Mouse (Mus musculus): ENCODE results near the gene Adamts4.

The Adamts4 gene

DNA sequence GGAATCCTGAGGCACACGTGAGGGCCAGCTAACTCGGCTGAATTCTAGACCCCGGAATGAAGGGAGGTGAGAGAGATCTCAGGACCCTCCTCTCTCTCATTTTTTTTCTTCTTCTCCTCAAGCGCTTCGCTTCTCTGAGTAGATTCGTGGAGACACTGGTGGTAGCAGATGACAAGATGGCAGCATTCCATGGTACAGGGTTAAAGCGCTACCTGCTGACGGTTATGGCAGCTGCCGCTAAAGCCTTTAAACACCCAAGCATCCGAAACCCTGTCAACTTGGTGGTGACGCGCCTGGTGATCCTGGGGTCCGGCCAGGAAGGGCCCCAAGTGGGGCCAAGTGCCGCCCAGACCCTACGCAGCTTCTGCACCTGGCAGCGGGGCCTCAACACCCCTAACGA, 2.2 kb downstream of the Adamts4 start:
- in situ Hi-C loops (cut with MboI, MseI) = no loop called here

DNA sequence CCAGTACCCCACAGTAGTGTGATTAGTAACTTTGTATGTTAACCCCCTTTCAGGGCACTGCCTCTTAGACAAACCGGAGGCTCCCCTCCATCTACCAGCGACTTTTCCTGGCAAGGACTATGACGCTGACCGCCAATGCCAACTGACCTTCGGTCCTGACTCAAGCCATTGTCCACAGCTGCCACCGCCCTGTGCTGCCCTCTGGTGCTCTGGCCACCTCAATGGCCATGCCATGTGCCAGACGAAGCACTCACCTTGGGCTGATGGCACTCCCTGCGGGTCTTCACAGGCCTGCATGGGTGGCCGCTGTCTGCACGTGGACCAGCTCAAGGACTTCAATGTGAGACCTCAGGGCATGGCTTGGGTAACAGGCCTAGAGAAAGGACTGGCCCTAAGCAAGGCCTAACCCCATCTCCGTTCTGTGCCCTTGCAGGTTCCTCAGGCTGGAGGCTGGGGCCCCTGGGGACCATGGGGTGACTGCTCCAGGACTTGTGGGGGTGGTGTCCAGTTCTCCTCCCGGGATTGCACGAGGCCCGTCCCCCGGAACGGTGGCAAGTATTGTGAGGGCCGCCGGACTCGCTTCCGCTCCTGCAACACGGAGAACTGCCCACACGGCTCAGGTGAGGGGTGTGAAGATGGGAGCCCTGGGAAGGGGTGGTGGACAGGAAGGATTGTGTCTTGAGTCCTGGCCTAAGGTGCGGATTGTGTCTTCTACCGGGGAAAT, 6.0 kb downstream of the Adamts4 start:
- in situ Hi-C loops (cut with MboI, MseI) = no loop called here

- in situ Hi-C loops (cut with MboI, MseI) = no loop called here
Observed at GRCm38 (mm10) chr1:171256937-171257548, 6.8 kb downstream of the Adamts4 start.

DNA sequence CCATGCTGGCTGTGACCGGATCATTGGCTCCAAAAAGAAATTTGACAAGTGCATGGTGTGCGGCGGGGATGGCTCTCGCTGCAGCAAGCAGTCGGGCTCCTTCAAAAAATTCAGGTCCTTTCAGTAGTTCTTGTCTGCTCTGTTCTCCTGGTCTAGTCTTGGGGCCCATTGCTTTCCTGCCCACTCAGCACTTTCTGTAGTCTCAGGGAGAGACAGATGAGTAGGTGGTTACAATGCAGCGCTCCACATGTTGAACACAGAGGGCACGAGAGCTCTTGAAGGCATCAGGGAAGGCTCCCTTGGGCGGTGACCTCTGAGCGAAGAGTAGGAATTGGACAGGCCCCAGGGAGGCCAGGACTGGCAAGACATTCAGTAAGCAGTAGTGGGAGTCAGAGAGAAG, 7.6 kb downstream of the Adamts4 start:
- in situ Hi-C loops (cut with MboI, MseI) = no loop called here

GRCm38 (mm10) chr1:171258921-171259320, 8.7 kb downstream of the Adamts4 start:
- in situ Hi-C loops (cut with MboI, MseI) = no loop called here

DNA sequence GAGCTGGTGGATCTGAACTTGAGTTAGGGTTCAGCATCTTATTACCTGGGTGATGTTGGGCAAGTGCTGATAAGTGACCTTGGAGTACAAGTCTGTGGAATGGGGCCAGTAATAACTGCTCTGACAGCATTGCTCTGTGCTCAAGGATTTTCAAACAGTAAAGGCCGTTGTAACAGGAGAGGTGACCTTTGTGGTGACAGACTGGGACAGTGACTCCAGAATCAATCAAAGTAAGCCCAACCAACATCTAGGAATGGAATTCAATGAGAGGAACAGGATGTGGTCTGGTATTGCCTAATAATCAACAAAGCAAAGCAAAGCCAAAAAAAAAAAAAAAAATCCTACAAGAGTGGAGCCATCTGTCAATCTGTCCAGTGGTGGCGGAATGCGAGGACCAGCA, 10.1 kb downstream of the Adamts4 start:
- in situ Hi-C loops (cut with MboI, MseI) = no loop called here

GRCm38 (mm10) chr1:171262594-171263130, 12.4 kb downstream of the Adamts4 start:
- in situ Hi-C loops (cut with MboI, MseI) = no loop called here

DNA sequence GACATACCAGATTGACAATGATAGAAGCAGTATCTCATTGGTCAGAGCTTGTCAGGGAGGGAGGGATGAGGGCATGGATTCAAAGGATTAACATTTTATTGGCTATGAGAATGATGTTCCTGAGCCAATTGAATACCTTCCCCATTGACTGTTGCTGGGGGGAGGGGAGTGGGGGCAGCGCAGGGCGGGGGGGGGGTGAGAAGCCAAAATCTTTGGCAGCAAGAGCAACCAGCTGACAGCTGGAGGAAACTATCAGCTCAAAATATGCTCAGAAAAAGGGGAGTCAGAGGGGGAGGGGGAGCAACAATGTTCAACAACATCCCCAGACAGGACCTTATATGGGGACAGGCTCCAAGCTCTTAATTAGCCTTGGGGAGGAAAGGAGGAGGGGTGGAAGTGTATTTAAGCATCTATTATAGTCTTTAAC, 13.0 kb downstream of the Adamts4 start:
- in situ Hi-C loops (cut with MboI, MseI) = no loop called here

DNA sequence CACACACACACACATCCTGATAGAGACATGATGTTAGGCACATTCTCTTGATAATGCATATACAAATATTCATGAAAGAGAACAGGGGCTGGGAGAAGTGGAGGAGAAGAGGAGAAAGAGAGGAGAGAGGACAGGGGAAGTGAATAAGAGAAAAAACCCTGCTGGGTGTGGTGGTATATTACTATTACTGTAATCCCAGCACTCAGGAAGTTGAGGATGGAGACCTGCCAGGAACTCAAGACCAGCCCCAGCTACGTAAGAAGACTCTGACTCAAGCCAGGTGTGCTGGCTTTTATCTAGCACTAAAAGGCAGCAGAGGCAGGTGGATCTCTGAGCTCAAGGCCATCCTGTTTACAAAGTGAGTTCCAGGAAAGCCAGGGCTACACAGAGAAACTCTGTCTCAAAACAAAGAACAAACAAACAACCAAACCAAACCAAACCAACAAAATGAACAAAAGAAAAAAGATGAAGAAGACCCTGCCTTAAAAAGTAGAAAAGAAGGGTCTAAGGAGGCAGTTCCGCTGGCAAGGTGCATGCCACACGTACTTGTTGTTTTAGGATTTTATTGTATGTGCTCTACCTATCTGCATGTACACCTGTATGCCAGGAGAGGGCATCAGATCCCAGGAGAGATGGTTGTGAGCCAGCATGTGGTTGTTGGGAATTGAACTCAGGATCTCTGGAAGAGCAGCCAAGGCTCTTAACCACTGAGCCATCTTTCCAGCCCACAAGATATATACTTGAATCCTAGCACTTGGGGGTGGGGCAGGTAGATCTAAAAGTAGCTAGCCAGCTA, 13.6 kb downstream of the Adamts4 start:
- in situ Hi-C loops (cut with MboI, MseI) = no loop called here

GRCm38 (mm10) chr1:171265971-171266744, 15.9 kb downstream of the Adamts4 start:
- in situ Hi-C loops (cut with MboI, MseI) = no loop called here

- in situ Hi-C loops (cut with MboI, MseI) = no loop called here
Observed at GRCm38 (mm10) chr1:171268341-171268740, 18.1 kb downstream of the Adamts4 start.

- in situ Hi-C loops (cut with MboI, MseI) = no loop called here
Observed at GRCm38 (mm10) chr1:171269848-171270572, 19.8 kb downstream of the Adamts4 start, which contains the start of gene B4galt3. Gene B4galt3, plus strand, starts transcription at chr1:171270328.

DNA sequence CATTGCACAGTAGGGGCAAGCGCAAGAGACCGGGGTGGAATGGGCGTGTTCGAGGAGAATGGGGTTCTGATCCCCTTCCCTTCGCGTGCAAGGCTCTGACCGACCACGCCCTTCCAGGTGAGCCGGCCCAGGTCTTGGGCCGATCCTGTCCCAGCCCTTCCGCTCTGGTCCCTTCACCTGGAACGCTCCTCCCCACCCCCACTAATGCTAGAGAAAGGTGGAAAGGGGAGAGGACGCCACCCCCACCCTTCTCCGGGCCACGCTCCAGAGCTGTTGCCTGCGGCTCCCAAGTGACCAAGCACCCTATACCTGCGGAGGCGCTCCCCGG, 20.3 kb downstream of the Adamts4 start:
- in situ Hi-C loops (cut with MboI, MseI) = no loop called here

GRCm38 (mm10) chr1:171271196-171271595, 21.0 kb downstream of the Adamts4 start:
- in situ Hi-C loops (cut with MboI, MseI) = no loop called here

- in situ Hi-C loops (cut with MboI, MseI) = no loop called here
Observed at GRCm38 (mm10) chr1:171271622-171272021, 21.4 kb downstream of the Adamts4 start.

DNA sequence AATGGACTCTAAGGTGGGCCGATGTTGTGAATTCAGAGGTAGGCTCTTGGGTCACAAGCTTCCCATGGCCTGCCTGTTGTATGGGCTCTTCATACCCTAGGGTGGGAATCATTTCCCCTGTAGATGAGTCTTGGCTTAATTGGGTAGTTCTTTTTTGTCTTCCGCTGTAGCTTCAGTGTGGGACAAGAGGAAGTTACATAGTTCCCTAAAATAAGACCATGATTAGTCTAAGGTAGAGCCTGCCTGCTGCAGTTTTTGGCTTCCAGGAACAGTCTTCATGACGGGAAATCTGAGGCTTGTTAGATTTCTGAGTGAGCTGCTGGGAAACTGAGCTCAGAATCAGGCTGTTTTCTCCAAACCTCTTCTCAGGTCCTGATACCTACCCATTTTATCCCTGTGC, 21.9 kb downstream of the Adamts4 start:
- in situ Hi-C loops (cut with MboI, MseI) = no loop called here

DNA sequence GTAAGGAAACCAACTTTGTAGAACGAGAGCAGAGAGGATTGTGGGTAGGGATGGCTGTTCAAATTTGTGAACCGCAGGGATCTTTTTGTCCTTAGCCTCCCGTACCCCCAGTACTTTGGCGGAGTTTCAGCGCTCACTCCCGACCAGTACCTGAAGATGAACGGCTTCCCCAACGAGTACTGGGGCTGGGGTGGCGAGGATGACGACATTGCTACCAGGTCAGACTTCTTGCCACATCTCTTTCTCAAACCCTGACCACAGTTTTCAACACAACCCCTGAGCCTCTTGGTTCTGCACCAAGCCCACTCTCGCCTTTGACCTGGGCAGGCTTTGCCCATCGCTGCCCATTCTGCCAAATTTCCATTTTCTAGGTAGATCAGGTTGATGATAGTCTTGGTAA, 23.9 kb downstream of the Adamts4 start:
- in situ Hi-C loops (cut with MboI, MseI) = no loop called here

- in situ Hi-C loops (cut with MboI, MseI) = no loop called here
Observed at GRCm38 (mm10) chr1:171275144-171275734, 25.0 kb downstream of the Adamts4 start.

DNA sequence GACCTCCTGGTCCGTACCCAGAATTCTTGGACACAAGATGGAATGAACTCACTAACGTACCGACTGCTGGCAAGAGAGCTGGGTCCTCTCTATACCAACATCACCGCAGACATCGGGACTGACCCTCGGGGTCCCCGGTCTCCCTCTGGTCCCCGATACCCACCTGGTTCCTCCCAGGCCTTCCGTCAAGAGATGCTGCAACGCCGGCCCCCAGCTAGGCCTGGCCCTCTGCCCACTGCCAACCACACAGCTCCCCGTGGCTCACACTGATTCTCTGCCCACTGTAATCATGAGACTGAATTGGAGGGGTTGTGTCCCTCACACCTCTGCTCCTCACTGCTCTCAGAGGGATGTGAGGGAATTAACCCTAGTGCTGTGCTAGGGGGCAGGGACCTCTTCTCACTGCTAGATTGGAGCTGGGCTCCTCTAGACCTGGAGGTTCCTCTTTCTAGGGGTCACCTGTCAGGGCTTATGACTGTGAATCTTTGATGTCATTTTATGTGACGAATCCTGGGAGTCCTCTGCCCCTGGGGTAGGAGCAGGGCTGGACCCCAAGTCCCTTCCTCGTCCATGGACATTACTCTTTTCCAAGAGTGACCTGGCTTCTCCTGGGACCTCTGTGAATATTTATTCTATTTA, 26.0 kb downstream of the Adamts4 start:
- in situ Hi-C loops (cut with MboI, MseI) = no loop called here

DNA sequence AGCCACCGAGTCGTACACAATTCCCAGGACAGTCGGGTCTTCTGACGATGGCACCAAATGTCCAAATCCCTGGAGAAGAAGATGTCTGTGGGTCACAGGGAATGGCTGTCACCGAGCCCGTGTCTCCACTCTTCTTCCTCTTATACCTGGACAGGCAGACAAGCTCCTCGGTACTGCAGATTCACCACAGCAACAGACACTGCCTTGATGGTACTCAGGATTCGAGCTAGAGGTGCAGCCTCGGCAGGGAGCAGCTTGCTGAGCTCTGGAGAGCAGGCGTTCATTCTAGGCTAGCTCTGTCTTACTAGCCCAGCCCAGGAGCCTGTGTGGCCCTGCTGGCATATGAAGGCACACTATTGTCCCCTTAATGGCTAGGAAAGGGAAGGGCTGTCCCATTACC, 27.5 kb downstream of the Adamts4 start:
- in situ Hi-C loops (cut with MboI, MseI) = no loop called here

Measured in T-helper 1 cell (primary cell).